Mouse (Mus musculus) embryonic facial prominence, embryonic 14.5 days (tissue): ENCODE results near the gene Fra10ac1. TPM values are rescaled to one million over a fixed set of nuclear protein-coding genes. Genes with fewer than 3 reads are reported as not detected.
A peak's percentile ranks its signal among the peaks of the same experiment; 100 is the strongest.

ENCODE experiments used
- ATAC-seq: fragments of 200-750 bp; cut with Nextera tagmentation; 2 replicates; pipeline ENCODE4 v1.8.0; 2017; ENCODE audit warnings: low read depth, moderate number of reproducible peaks, moderate TSS enrichment
- DNase-seq: peaks from one replicate; pipeline ENCODE4 v3.0.0-alpha.2; 2015; ENCODE audit warnings: low spot score
- H3K27ac ChIP-seq: fragments of 300-500 bp; sonication (generic); replicated peaks from 2 replicates; pipeline ENCODE4 v1.5.1; 2014; ENCODE audit warnings: low read depth, mild to moderate bottlenecking, low read length, moderate library complexity
- H3K27me3 ChIP-seq: fragments of 300-500 bp; sonication (generic); replicated peaks from 2 replicates; pipeline ENCODE4 v1.6.1; 2014; ENCODE audit warnings: low read length; ENCODE audit not compliant: control insufficient read depth, insufficient read depth
- H3K36me3 ChIP-seq: fragments of 300-500 bp; sonication (generic); 2 replicates; pipeline ENCODE4 v1.6.1; 2014; ENCODE audit warnings: low read length, mixed read lengths; ENCODE audit not compliant: control insufficient read depth, insufficient read depth
- H3K4me1 ChIP-seq: fragments of 300-500 bp; sonication (generic); 2 replicates; pipeline ENCODE4 v1.6.1; 2014; ENCODE audit warnings: antibody characterized with exemption, low read length; ENCODE audit not compliant: control insufficient read depth, insufficient read depth
- H3K4me2 ChIP-seq: fragments of 300-500 bp; sonication (generic); 2 replicates; pipeline ENCODE4 v1.6.1; 2014; ENCODE audit warnings: low read depth, mild to moderate bottlenecking, low read length, moderate library complexity, mixed read lengths
- H3K4me3 ChIP-seq: fragments of 300-500 bp; sonication (generic); 2 replicates; pipeline ENCODE4 v1.5.1; 2014; ENCODE audit warnings: low read depth, mild to moderate bottlenecking, low read length
- H3K9ac ChIP-seq: fragments of 300-500 bp; sonication (generic); 2 replicates; pipeline ENCODE4 v1.6.1; 2014; ENCODE audit warnings: low read depth, mild to moderate bottlenecking, low read length, moderate library complexity, mixed read lengths
- H3K9me3 ChIP-seq: fragments of 300-500 bp; sonication (generic); 2 replicates; pipeline ENCODE4 v1.6.1; 2016; ENCODE audit warnings: low read length; ENCODE audit not compliant: control insufficient read depth
- WGBS: fragments of 180-500 bp; shearing (Covaris S2); extraction: QIAGEN DNeasy Blood & Tissue Kit; methylation state at CpG from one replicate; pipeline ENCODE4 v1.1.7; 2014; 5-methylcytosine and 5-hydroxymethylcytosine counted together
- polyA plus RNA-seq: library from polyadenylated mRNA; unstranded; fragments of >200 nt; fragmentation: Nextera tagmentation; extraction: Ambion mirVana; gene quantifications from 2 replicates; pipeline ENCODE4 v1.2.1, GENCODE M21; 2014

Gene Fra10ac1
- polyA plus RNA-seq, 1 experiment from 2014 or later, result 26.0 TPM

- Histone ChIP-seq H3K4me1 (peaks cover 9% of the 10 kb centered on the region), H3K27me3 (peaks cover 5% of the 10 kb centered on the region; the same call in 1 of the 2 replicates), H3K27ac (no peak overlapping the region), H3K9me3 (no peaks in the 10 kb centered on the region), H3K4me3 (no peak overlapping the region), H3K9ac (no peak overlapping the region), H3K4me2 (no peak overlapping the region), H3K36me3 (no peaks in the 10 kb centered on the region)
- DNase-seq (no peak), ATAC-seq (no peak)
- WGBS, result 84% methylated on average over 3 of the region's 3 CpGs
Observed at GRCm38 (mm10) chr19:38259436-38259835, 35.5 kb upstream of the Fra10ac1 start.

DNA sequence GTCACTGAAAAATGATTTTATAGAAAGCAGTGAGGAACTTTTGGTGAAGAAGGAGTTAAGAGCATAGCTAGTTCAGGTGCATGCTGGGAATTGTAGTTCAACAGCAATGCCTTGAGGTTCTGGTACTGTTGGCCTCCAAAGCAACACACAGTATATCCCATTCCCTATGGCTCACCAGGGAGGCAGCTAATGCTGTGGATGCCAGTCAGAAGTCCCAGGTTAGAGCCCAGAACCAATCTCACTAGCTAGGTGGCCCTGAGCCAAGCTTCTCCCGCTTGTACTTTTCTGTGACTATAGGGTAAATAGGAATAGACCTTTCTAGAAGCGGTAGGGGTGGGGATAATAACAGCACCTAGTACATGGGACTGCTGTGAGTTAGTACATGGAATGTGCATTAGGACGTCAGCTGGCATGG is 34.7 kb upstream of the Fra10ac1 start:
- Histone ChIP-seq H3K27me3 (peaks cover 1% of the 10 kb centered on the region; the same call in 1 of the 2 replicates), H3K36me3 (no peaks in the 10 kb centered on the region), H3K9ac (no peak overlapping the region), H3K4me1 (peaks cover 1% of the 10 kb centered on the region), H3K4me2 (no peak overlapping the region), H3K27ac (no peak overlapping the region), H3K9me3 (no peaks in the 10 kb centered on the region), H3K4me3 (no peak overlapping the region)
- 81% methylated on average over 3 of the region's 3 CpGs for WGBS
- ATAC-seq (no peak), DNase-seq (no peak)

GRCm38 (mm10) chr19:38253796-38254195 is 29.8 kb upstream of the Fra10ac1 start:
- H3K4me1 ChIP-seq, result no peaks in the 10 kb centered on the region
- DNase-seq, result peak; percentile 63
- WGBS, result 50% methylated on average over 6 of the region's 6 CpGs

DNA sequence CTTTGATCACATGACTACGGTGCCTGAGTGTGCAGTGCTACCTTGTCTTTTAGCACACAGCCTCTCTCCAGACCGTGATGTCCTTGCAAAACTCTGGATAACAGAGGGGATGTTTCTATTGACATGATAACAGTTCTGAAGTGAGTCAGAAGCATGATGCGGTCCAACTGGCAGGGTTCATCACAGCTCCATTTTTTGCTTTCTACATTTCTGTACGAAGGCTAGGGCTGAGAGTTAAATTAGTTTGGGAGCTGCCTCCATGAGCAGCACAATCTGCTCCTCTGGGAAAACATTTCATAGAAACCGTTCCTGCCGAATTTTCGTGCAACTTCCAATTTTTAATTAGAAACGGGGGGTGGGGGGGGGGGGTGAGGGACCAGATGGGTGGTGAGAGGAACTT is 25.7 kb upstream of the Fra10ac1 start:
- ATAC-seq (no peak), DNase-seq (no peak)
- 79% methylated on average over 8 of the region's 8 CpGs for WGBS
- no peak overlapping the region for H3K27ac ChIP-seq
- H3K4me1 ChIP-seq, result no peaks in the 10 kb centered on the region
- H3K9me3 ChIP-seq, result no peaks in the 10 kb centered on the region
- H3K4me2 ChIP-seq, result no peak overlapping the region
- no peak overlapping the region for H3K4me3 ChIP-seq
- no peaks in the 10 kb centered on the region for H3K27me3 ChIP-seq
- no peaks in the 10 kb centered on the region for H3K36me3 ChIP-seq
- no peak overlapping the region for H3K9ac ChIP-seq

More at GRCm38 (mm10) chr19:38253796-38254195, 29.8 kb upstream of the Fra10ac1 start:
- no peak for ATAC-seq
- H3K4me2 ChIP-seq, result no peak overlapping the region
- H3K27me3 ChIP-seq, result no peaks in the 10 kb centered on the region
- no peaks in the 10 kb centered on the region for H3K9me3 ChIP-seq
- no peak overlapping the region for H3K4me3 ChIP-seq
- no peaks in the 10 kb centered on the region for H3K36me3 ChIP-seq
- H3K27ac ChIP-seq, result no peak overlapping the region
- H3K9ac ChIP-seq, result no peak overlapping the region

- Histone ChIP-seq H3K9ac (no peak overlapping the region), H3K4me1 (no peaks in the 10 kb centered on the region), H3K36me3 (no peaks in the 10 kb centered on the region), H3K27me3 (no peaks in the 10 kb centered on the region), H3K9me3 (no peaks in the 10 kb centered on the region), H3K27ac (no peak overlapping the region), H3K4me2 (no peak overlapping the region), H3K4me3 (no peak overlapping the region)
- WGBS, result 62% methylated on average over 7 of the region's 7 CpGs
- DNase-seq (no peak), ATAC-seq (no peak)
Observed at GRCm38 (mm10) chr19:38246177-38246622, 22.2 kb upstream of the Fra10ac1 start.

GRCm38 (mm10) chr19:38245361-38246176 is 21.6 kb upstream of the Fra10ac1 start:
- Histone ChIP-seq H3K9ac (no peak overlapping the region), H3K27ac (no peak overlapping the region), H3K36me3 (no peaks in the 10 kb centered on the region), H3K9me3 (no peaks in the 10 kb centered on the region), H3K4me1 (no peaks in the 10 kb centered on the region), H3K4me3 (no peak overlapping the region), H3K27me3 (no peaks in the 10 kb centered on the region), H3K4me2 (peak overlapping the region; percentile 31; the same call in 1 of the 2 replicates)
- DNase-seq (peak; percentile 71), ATAC-seq (0 out of 2 replicates have a peak, but pooled peaks have one; percentile 33)
- WGBS, result 45% methylated on average over 10 of the region's 10 CpGs

- no peaks in the 10 kb centered on the region for H3K36me3 ChIP-seq
- ATAC-seq (no peak), DNase-seq (no peak)
- H3K4me1 ChIP-seq, result no peaks in the 10 kb centered on the region
- no peaks in the 10 kb centered on the region for H3K27me3 ChIP-seq
- H3K27ac ChIP-seq, result no peak overlapping the region
- H3K4me3 ChIP-seq, result no peak overlapping the region
- 57% methylated on average over 8 of the region's 8 CpGs for WGBS
- H3K4me2 ChIP-seq, result 0 out of 2 replicates have a peak overlapping the region, but pooled peaks have one; percentile 31
- no peak overlapping the region for H3K9ac ChIP-seq
- H3K9me3 ChIP-seq, result no peaks in the 10 kb centered on the region
Observed at GRCm38 (mm10) chr19:38244748-38245147, 20.8 kb upstream of the Fra10ac1 start.

GRCm38 (mm10) chr19:38242314-38242852 is 18.4 kb upstream of the Fra10ac1 start:
- H3K4me2 ChIP-seq, result no peak overlapping the region
- H3K27ac ChIP-seq, result no peak overlapping the region
- DNase-seq (no peak), ATAC-seq (no peak)
- no peaks in the 10 kb centered on the region for H3K27me3 ChIP-seq
- H3K4me3 ChIP-seq, result no peak overlapping the region
- WGBS, result 86% methylated on average over 8 of the region's 8 CpGs
- H3K36me3 ChIP-seq, result no peaks in the 10 kb centered on the region
- no peaks in the 10 kb centered on the region for H3K4me1 ChIP-seq
- H3K9ac ChIP-seq, result no peak overlapping the region
- H3K9me3 ChIP-seq, result no peaks in the 10 kb centered on the region
